Mouse (Mus musculus) kidney, postnatal 14 days (tissue): ENCODE measurements around the gene Rimbp3.

ENCODE experiments used
- DNase-seq: peaks from one replicate; pipeline ENCODE4 v3.0.0; 2022; ENCODE audit warnings: mixed read lengths

Gene Rimbp3

GRCm38 (mm10) chr16:17258917-17259316, 50.5 kb downstream of the Rimbp3 start:
- no peak for DNase-seq

- no peak for DNase-seq
Measured at GRCm38 (mm10) chr16:17261341-17261740, 52.9 kb downstream of the Rimbp3 start.
